Mouse (Mus musculus) erythroblast, embryonic 14.5 days (primary cell): ENCODE measurements around the gene Efhd2. TPM values are rescaled to one million over a fixed set of nuclear protein-coding genes. Genes with fewer than 3 reads are reported as not detected.

Source experiments
- H3K27me3 ChIP-seq: 2 replicates; pipeline ENCODE4 v1.6.1; 2012; ENCODE audit warnings: inconsistent platforms; ENCODE audit not compliant: control insufficient read depth
- H3K36me3 ChIP-seq: 2 replicates; pipeline ENCODE4 v1.6.1; 2012; ENCODE audit warnings: mild to moderate bottlenecking, inconsistent platforms; ENCODE audit not compliant: control insufficient read depth
- H3K4me1 ChIP-seq: 2 replicates; pipeline ENCODE4 v1.6.1; 2012; ENCODE audit warnings: inconsistent platforms; ENCODE audit not compliant: control insufficient read depth
- H3K4me3 ChIP-seq: replicated peaks from 2 replicates; pipeline ENCODE3; 2012; ENCODE audit warnings: moderate library complexity, mild to moderate bottlenecking, inconsistent platforms
- H3K9me3 ChIP-seq: 2 replicates; pipeline ENCODE4 v1.6.1; 2012; ENCODE audit warnings: low read length, inconsistent platforms, mixed read lengths; ENCODE audit not compliant: control insufficient read depth
- GATA1 ChIP-seq: IDR thresholded peaks from 2 replicates; pipeline ENCODE4 v1.6.1; 2012; ENCODE audit warnings: low read length, inconsistent platforms, mixed read lengths
- TAL1 ChIP-seq: IDR thresholded peaks from 3 replicates; pipeline ENCODE4 v1.6.1; 2012; ENCODE audit warnings: low read length, inconsistent platforms, mixed read lengths
- polyA plus RNA-seq: library from polyadenylated mRNA; stranded (reverse); fragments of >175 nt; gene quantifications from 2 replicates; pipeline ENCODE4 v1.2.3, GENCODE M21; 2012

Efhd2 gene
- polyA plus RNA-seq, 1 experiment = 4.2 TPM

DNA sequence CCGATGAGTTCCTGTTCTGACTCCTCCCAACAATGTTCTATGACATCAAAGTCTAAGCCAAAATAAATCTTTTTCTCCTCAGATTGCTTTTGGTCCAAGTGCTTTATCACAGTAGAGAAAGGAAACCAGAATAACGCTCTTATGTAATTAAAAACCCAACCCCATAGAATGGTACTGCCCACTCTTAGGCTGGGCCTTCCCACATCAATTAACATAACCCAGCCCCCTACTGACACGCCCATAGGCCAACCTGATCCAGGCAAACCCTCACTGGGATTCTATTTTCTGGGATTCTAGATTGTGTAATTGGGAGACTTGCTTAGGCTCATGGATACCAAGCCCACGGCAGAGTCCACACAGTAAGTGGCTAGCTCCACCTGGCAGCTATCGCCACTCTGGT, 9.7 kb downstream of the Efhd2 start:
- Histone ChIP-seq H3K4me3 (no peak overlapping the region), H3K27me3 (no peaks in the 10 kb centered on the region), H3K9me3 (no peaks in the 10 kb centered on the region), H3K4me1 (peaks cover 8% of the 10 kb centered on the region), H3K36me3 (peaks cover 56% of the 10 kb centered on the region)
- no peak for TF ChIP-seq GATA1
- no peak for TF ChIP-seq TAL1

DNA sequence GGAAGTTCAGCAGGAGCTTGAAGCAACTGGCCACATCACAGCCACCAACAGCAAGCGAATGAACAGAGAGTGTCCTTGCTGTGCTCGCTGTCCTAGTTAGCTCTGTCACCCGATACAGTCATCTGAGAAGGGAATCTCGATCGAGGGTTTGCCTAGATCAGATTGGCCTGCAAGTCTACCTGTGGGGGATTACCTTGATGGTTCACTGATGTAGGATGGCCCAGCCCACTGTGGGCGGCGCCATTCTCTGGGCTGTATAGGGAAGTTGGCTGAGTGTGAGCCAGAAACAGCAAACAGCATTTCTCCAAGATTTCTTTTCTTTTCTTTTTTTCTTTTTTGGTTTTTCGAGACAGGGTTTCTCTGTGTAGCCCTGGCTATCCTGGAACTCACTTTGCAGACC, 10.2 kb downstream of the Efhd2 start:
- no peaks in the 10 kb centered on the region for H3K9me3 ChIP-seq
- H3K4me1 ChIP-seq = peaks cover 3% of the 10 kb centered on the region; the same call in 1 of the 2 replicates
- H3K4me3 ChIP-seq = no peak overlapping the region
- no peak for TF ChIP-seq TAL1
- no peak for TF ChIP-seq GATA1
- no peaks in the 10 kb centered on the region for H3K27me3 ChIP-seq
- H3K36me3 ChIP-seq = peaks cover 55% of the 10 kb centered on the region

DNA sequence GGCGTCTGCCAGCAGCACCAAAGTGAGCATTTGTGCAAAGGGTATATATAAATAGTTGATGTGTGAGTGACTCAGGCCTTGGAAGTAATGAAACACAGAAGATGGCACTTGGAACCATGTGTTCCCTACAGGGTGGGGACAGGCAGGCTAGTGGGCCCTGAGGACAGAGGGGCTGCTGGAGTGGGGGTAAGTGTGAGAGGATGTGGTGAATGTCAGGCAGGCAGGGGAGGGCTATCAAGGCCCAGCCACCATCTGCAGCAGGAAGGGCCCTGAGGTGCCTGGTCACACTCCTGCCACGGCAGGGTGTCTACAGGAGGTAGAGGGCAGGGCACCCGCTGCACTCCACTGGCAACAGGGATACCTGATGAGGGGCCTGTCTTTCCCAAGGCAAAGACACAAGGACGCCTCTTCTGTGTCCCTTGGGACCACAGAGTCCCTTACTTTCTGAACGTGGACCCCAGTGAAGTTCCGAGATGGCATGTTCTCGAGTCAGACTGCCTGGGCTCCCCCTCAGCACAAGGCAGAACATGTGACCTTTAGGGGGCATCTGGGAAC, 10.9 kb downstream of the Efhd2 start:
- H3K4me3 ChIP-seq = no peak overlapping the region
- no peaks in the 10 kb centered on the region for H3K27me3 ChIP-seq
- no peaks in the 10 kb centered on the region for H3K9me3 ChIP-seq
- H3K4me1 ChIP-seq = peaks cover 2% of the 10 kb centered on the region; the same call in 1 of the 2 replicates
- peaks cover 57% of the 10 kb centered on the region for H3K36me3 ChIP-seq
- TF ChIP-seq TAL1 = no peak
- TF ChIP-seq GATA1 = no peak

DNA sequence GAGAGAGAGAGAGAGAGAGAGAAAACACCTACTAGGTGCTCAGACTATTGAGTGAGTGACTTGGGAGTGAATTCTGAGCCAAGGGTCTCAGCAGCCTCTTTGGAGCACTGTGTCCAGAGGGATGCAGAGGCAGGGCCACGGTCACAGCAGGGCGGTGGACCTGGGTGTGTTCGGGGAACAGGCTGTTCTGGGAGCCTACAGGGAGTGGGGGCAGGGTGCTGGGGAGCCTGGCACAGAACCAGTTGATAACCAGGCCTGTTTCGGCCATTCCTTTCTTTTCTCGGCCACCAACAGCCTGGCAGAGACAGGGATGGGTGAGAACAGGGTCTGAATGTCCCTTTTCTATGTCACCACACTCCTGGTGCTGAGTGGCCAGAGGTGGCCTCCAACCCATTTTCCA, 11.9 kb downstream of the Efhd2 start:
- H3K4me1 ChIP-seq = peaks cover 2% of the 10 kb centered on the region; the same call in 1 of the 2 replicates
- H3K4me3 ChIP-seq = no peak overlapping the region
- H3K27me3 ChIP-seq = no peaks in the 10 kb centered on the region
- peaks cover 55% of the 10 kb centered on the region for H3K36me3 ChIP-seq
- H3K9me3 ChIP-seq = no peaks in the 10 kb centered on the region
- TF ChIP-seq TAL1 (no peak), GATA1 (no peak)

DNA sequence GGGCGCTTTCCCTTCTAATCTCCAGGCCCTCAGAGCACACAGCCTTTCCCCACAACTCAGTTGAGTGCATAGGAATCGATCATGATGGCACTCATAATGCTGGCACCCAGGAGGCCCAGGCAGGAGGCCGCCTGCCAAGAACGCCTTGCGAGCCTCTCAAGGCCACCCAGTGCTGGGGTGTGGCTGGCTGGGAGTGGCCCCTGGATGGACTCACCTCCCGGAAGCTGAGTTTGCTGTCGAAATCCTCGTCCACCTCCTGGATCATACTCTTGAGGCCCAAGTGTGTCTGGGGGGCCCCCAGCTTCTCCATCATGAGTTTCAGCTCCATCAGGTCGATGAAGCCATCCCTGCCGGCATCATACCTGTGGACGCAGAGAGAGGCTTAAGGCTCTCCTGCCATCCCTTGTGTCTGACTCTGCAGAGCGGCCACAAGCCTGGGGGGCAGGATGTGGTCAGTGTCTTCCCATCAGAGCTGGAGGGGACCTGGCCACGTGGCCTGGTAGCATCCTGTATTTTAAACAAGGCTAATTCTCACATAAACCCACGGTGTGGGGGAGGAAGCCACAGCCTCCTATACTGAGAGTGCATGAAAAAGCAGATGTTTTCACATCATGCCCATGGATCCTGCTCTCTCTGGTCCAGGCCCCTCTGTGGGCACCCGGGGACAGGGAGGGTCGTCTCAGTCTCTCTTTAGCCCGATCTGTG, 13.0 kb downstream of the Efhd2 start:
- Histone ChIP-seq H3K4me1 (peaks cover 4% of the 10 kb centered on the region), H3K4me3 (no peak overlapping the region), H3K27me3 (no peaks in the 10 kb centered on the region), H3K36me3 (peaks cover 56% of the 10 kb centered on the region), H3K9me3 (no peaks in the 10 kb centered on the region)
- no peak for TF ChIP-seq GATA1
- TF ChIP-seq TAL1 = no peak

DNA sequence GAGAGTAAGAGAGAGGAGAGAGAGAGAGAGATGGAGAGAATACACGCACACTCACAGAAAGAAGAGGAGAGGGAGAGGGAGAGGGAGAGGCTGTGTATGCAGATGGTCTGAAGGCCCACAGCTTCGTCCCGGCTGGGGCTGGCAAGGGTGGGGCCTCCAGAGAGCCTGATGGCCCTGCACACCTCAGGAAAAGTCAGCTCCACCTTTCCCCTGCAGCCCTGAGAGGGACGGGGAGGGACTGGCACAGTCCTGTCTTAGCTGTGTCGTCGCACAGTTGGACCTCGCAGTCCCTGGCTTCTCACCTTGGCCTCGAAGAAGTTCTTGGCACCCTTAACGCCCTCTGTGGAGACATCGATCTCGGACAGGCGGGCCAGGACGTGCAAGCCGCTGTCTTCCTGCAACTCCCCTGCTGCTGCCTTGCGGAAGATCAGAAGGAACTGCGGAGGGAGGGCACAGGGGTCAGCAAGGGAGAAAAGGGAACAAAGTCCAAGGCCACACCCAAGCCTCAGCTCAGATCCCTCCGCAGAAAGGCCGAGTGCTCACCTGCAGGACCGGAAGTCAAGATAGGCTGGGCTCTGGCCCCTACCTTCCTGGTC, 14.4 kb downstream of the Efhd2 start:
- no peak for TF ChIP-seq GATA1
- TF ChIP-seq TAL1 = no peak
- Histone ChIP-seq H3K36me3 (peaks cover 54% of the 10 kb centered on the region), H3K9me3 (no peaks in the 10 kb centered on the region), H3K4me1 (peaks cover 4% of the 10 kb centered on the region), H3K4me3 (no peak overlapping the region), H3K27me3 (no peaks in the 10 kb centered on the region)

DNA sequence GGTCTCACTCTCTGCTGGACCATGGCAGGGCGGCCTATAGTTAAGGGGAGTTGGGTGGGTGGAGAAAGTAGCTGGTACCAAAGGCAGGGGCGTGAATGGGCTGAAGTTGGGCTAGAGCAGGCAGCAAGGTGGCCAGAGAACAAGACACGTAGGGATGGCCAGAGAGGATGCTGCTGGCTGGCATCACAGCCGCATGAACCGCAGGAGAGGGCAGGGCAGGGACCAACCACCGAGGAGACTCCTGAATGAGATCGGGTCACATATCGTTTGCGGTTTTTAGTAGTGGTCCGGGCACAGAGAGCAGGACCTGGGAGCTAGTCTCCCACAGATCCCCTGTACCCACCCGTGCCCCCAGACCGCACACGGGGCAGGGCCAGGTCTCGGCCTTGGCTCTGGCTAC, 15.4 kb downstream of the Efhd2 start:
- Histone ChIP-seq H3K4me1 (peaks cover 4% of the 10 kb centered on the region), H3K36me3 (peaks cover 48% of the 10 kb centered on the region), H3K27me3 (no peaks in the 10 kb centered on the region), H3K9me3 (no peaks in the 10 kb centered on the region), H3K4me3 (no peak overlapping the region)
- TF ChIP-seq TAL1 (no peak), GATA1 (no peak)

DNA sequence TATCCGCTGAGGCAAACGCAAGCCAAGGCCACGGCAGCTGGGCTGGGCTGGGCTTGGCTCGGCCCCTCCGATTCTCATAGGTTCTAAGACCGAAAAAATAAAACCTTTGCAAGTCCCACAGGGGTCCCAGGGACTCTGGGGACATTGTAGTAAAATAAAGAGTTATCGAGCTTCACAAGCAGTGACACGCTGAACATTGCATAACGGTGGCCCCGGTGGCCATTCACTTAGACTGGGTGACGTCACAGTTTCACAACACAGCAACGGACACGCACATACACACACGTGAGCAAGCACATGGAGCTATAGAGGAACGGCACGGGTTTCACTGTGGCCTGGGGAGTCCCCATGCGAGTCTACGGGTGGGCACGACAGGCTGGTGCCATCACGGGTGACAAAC, 16.2 kb downstream of the Efhd2 start:
- Histone ChIP-seq H3K27me3 (no peaks in the 10 kb centered on the region), H3K4me1 (peaks cover 4% of the 10 kb centered on the region), H3K9me3 (no peaks in the 10 kb centered on the region), H3K36me3 (peaks cover 41% of the 10 kb centered on the region), H3K4me3 (no peak overlapping the region)
- TF ChIP-seq TAL1 (no peak), GATA1 (no peak)

DNA sequence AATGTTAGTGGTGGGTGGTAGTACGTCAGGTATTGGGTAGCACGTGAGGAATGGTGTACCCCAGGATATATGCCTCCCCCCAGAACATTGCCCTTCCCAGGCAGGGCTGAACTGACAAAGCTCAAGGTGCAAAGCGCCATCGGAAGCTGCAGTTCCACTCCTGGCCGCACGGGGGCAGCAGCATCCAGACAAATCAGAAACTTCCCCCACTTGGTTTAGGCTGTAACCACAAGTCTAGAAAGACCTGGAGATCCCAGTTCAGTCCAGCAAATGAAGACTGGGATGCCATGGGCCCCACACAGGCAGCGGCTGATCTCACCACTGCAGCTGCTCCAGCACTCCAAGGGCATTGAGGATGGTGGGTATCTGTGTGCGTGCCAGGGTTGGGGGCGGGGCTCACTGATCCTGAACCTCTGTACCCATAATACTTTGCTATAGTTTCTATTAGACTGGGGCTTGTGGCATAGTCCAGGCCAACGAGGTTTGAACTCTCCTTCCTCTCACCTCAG, 17.2 kb downstream of the Efhd2 start:
- peaks cover 4% of the 10 kb centered on the region for H3K4me1 ChIP-seq
- H3K36me3 ChIP-seq = peaks cover 36% of the 10 kb centered on the region
- no peak for TF ChIP-seq GATA1
- TF ChIP-seq TAL1 = no peak
- H3K9me3 ChIP-seq = no peaks in the 10 kb centered on the region
- H3K4me3 ChIP-seq = no peak overlapping the region
- no peaks in the 10 kb centered on the region for H3K27me3 ChIP-seq
